Mouse (Mus musculus) myocyte (in vitro differentiated cells): ENCODE results near the gene Neurl1a.

Experiments
- CEBPB ChIP-seq: IDR thresholded peaks from 2 replicates; pipeline ENCODE4 v1.6.1; 2011; ENCODE audit warnings: mild to moderate bottlenecking, moderate library complexity; ENCODE audit not compliant: poor library complexity, insufficient read depth, severe bottlenecking
- MAX ChIP-seq: IDR thresholded peaks from one replicate; pipeline ENCODE4 v1.6.1; 2011; ENCODE audit warnings: low read depth, mild to moderate bottlenecking, control low read depth
- MYOD1 ChIP-seq, 3 experiments: IDR thresholded peaks; one replicate each; pipeline ENCODE4 v1.6.1; 2011; ENCODE audit warnings: control low read depth in 2 of 3, low read depth in 2 of 3, mild to moderate bottlenecking in 2 of 3, moderate library complexity in 1 of 3; ENCODE audit not compliant: insufficient read length in 2 of 3, control insufficient read depth in 1 of 3
- MYOG ChIP-seq, 3 experiments: IDR thresholded peaks; one replicate each; pipeline ENCODE4 v1.6.1; 2011; ENCODE audit warnings: control low read depth in 2 of 3, low read depth in 2 of 3, mild to moderate bottlenecking in 2 of 3; ENCODE audit not compliant: insufficient read length in 2 of 3, control insufficient read depth in 1 of 3, insufficient read depth in 1 of 3
- POLR2A ChIP-seq: IDR thresholded peaks from one replicate; pipeline ENCODE4 v1.6.1; 2011; ENCODE audit warnings: low read depth, mild to moderate bottlenecking, control low read depth, moderate library complexity; ENCODE audit not compliant: insufficient read length
- POLR2AphosphoS2 ChIP-seq: IDR thresholded peaks from one replicate; pipeline ENCODE4 v1.6.1; 2011; ENCODE audit warnings: low read depth, control low read depth; ENCODE audit not compliant: insufficient read length
- REST ChIP-seq: IDR thresholded peaks from one replicate; pipeline ENCODE4 v1.6.1; 2011; ENCODE audit warnings: mild to moderate bottlenecking, control low read depth, moderate library complexity; ENCODE audit not compliant: insufficient read depth, insufficient read length
- SRF ChIP-seq: IDR thresholded peaks from one replicate; pipeline ENCODE4 v1.6.1; 2011; ENCODE audit warnings: low read depth; ENCODE audit not compliant: control insufficient read depth, insufficient read length
- TCF12 ChIP-seq: IDR thresholded peaks from one replicate; pipeline ENCODE4 v1.6.1; 2011; ENCODE audit warnings: mild to moderate bottlenecking, control low read depth; ENCODE audit not compliant: poor library complexity, insufficient read depth, severe bottlenecking
- USF1 ChIP-seq: IDR thresholded peaks from one replicate; pipeline ENCODE4 v1.6.1; 2011; ENCODE audit warnings: low read depth, mild to moderate bottlenecking, control low read depth, moderate library complexity

DNA sequence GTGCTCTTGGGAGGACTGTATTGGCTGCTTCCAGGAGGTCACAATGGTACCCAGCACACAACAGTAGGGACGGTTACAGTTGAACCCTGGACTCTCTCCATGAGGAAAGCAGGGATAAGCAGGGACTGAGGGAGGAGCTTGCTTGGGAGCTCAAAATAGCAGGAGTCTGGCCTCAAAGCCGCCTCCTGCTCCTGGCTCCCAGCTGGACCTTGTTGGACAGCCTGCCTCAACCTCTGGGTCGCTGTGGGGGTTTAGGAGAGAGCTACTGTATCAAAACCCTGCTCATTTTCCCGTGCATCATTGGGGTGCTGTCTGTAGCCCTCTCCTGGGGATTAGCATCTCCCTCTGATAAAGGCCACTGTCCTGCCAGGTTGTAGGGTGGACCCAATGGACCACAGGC lies 100.8 kb downstream of the Neurl1a start:
- TF ChIP-seq USF1 (no peak), POLR2A (no peak), MYOG (IDR thresholded peaks at IDR 0.05; ENCODE audit: control insufficient read depth in 1 of 3, insufficient read depth in 1 of 3, insufficient read length in 2 of 3, low read depth in 2 of 3) (no peak), CEBPB (no peak), POLR2AphosphoS2 (no peak), TCF12 (no peak), REST (no peak), MAX (no peak), MYOD1 (IDR thresholded peaks at IDR 0.05; ENCODE audit: control insufficient read depth in 1 of 3, insufficient read length in 2 of 3, low read depth in 2 of 3) (no peak), SRF (no peak)
